Mouse (Mus musculus) heart, postnatal 0 days (tissue): ENCODE measurements around the gene Tmem184a. TPM values are rescaled to one million over a fixed set of nuclear protein-coding genes. Genes with fewer than 3 reads are reported as not detected.

Experiments used
- ATAC-seq: fragments of 200-750 bp; cut with Nextera tagmentation; 2 replicates; pipeline ENCODE4 v1.8.0; 2017; ENCODE audit warnings: low read depth, moderate number of reproducible peaks, moderate library complexity; ENCODE audit not compliant: insufficient read depth
- DNase-seq: peaks from one replicate; pipeline ENCODE4 v3.0.0-alpha.2; 2016; ENCODE audit warnings: low spot score
- H3K27ac ChIP-seq: fragments of 300-500 bp; sonication (generic); 2 replicates; pipeline ENCODE4 v1.5.1; 2014; ENCODE audit warnings: low read depth, mild to moderate bottlenecking
- H3K27me3 ChIP-seq: fragments of 300-500 bp; sonication (generic); 2 replicates; pipeline ENCODE4 v1.6.1; 2014; ENCODE audit warnings: low read length, mixed read lengths; ENCODE audit not compliant: control insufficient read depth, insufficient read depth
- H3K36me3 ChIP-seq: fragments of 300-500 bp; sonication (generic); replicated peaks from 2 replicates; pipeline ENCODE4 v1.6.1; 2014; ENCODE audit warnings: low read length, mixed read lengths; ENCODE audit not compliant: control insufficient read depth, insufficient read depth
- H3K4me1 ChIP-seq: fragments of 300-500 bp; sonication (generic); 2 replicates; pipeline ENCODE4 v1.6.1; 2014; ENCODE audit warnings: antibody characterized with exemption; ENCODE audit not compliant: control insufficient read depth, insufficient read depth
- H3K4me2 ChIP-seq: fragments of 300-500 bp; sonication (generic); 2 replicates; pipeline ENCODE4 v1.6.1; 2014; ENCODE audit warnings: low read depth, mild to moderate bottlenecking, low read length, moderate library complexity
- H3K4me3 ChIP-seq: fragments of 300-500 bp; sonication (generic); 2 replicates; pipeline ENCODE4 v1.5.1; 2014; ENCODE audit warnings: low read depth, low read length
- H3K9ac ChIP-seq: fragments of 300-500 bp; sonication (generic); replicated peaks from 2 replicates; pipeline ENCODE4 v1.6.1; 2014; ENCODE audit warnings: low read depth, low read length, mixed read lengths
- H3K9me3 ChIP-seq: fragments of 300-500 bp; sonication (generic); replicated peaks from 2 replicates; pipeline ENCODE4 v1.6.1; 2016; ENCODE audit warnings: low read length; ENCODE audit not compliant: control insufficient read depth
- CTCF ChIP-seq: IDR thresholded peaks from 2 replicates; pipeline ENCODE4 v1.5.1; 2016; ENCODE audit warnings: antibody characterized with exemption, control low read depth, low read depth
- EP300 ChIP-seq: IDR thresholded peaks from 2 replicates; pipeline ENCODE4 v1.6.1; 2016; ENCODE audit warnings: antibody characterized with exemption, low read depth
- WGBS: fragments of 180-500 bp; shearing (Covaris S2); extraction: QIAGEN DNeasy Blood & Tissue Kit; methylation state at CpG from one replicate; pipeline ENCODE4 v1.1.7; 2014; 5-methylcytosine and 5-hydroxymethylcytosine counted together
- polyA plus RNA-seq: library from polyadenylated mRNA; unstranded; fragments of >200 nt; fragmentation: Nextera tagmentation; extraction: Ambion mirVana; gene quantifications from 2 replicates; pipeline ENCODE4 v1.2.1, GENCODE M21; 2015
- total RNA-seq: library from RNA; depleted of rRNA; stranded (reverse); fragments of >200 nt; gene quantifications from 2 replicates; pipeline ENCODE4 v1.2.3, GENCODE M21; 2014; ENCODE audit warnings: low replicate concordance

Gene Tmem184a
- total and polyA plus RNA-seq, 2 experiments from 2014 or later: 0.10 to 0.31 TPM

GRCm38 (mm10) chr5:139799801-139800590 is 19.7 kb downstream of the Tmem184a start:
- no peak overlapping the region for H3K4me2 ChIP-seq
- H3K4me3 ChIP-seq: no peak overlapping the region
- no peak for ATAC-seq
- H3K9ac ChIP-seq: no peak overlapping the region
- no peaks in the 10 kb centered on the region for H3K27me3 ChIP-seq
- peaks cover 36% of the 10 kb centered on the region for H3K36me3 ChIP-seq
- no peaks in the 10 kb centered on the region for H3K9me3 ChIP-seq
- H3K27ac ChIP-seq: no peak overlapping the region
- peaks cover 48% of the 10 kb centered on the region for H3K4me1 ChIP-seq
- WGBS: 87% methylated on average over 33 of the region's 33 CpGs
- TF ChIP-seq CTCF: no peak
- TF ChIP-seq EP300: no peak
- no peak for DNase-seq

GRCm38 (mm10) chr5:139799041-139799440 is 20.7 kb downstream of the Tmem184a start:
- 88% methylated on average over 9 of the region's 9 CpGs for WGBS
- no peak for ATAC-seq
- no peak overlapping the region for H3K9ac ChIP-seq
- no peaks in the 10 kb centered on the region for H3K27me3 ChIP-seq
- H3K4me2 ChIP-seq: no peak overlapping the region; the same call in 1 of the 2 replicates
- H3K27ac ChIP-seq: 0 out of 2 replicates have a peak overlapping the region, but pooled peaks have one; percentile 97
- no peak for DNase-seq
- no peak overlapping the region for H3K4me3 ChIP-seq
- no peak for TF ChIP-seq EP300
- TF ChIP-seq CTCF: no peak
- H3K9me3 ChIP-seq: no peaks in the 10 kb centered on the region
- peaks cover 36% of the 10 kb centered on the region for H3K36me3 ChIP-seq
- peaks cover 53% of the 10 kb centered on the region for H3K4me1 ChIP-seq

GRCm38 (mm10) chr5:139798168-139798900 is 21.4 kb downstream of the Tmem184a start:
- ATAC-seq (peak; percentile 11; the same call in 1 of the 2 replicates), DNase-seq (no peak)
- peak overlapping the region; percentile 66 for H3K4me2 ChIP-seq
- H3K9ac ChIP-seq: peak overlapping the region; percentile 38; the same call in 1 of the 2 replicates
- H3K27ac ChIP-seq: peak overlapping the region; percentile 97
- 29% methylated on average over 12 of the region's 12 CpGs for WGBS
- H3K4me3 ChIP-seq: peak overlapping the region; percentile 18; the same call in 1 of the 2 replicates
- H3K27me3 ChIP-seq: no peaks in the 10 kb centered on the region
- no peaks in the 10 kb centered on the region for H3K9me3 ChIP-seq
- TF ChIP-seq EP300: no peak
- no peak for TF ChIP-seq CTCF
- peaks cover 55% of the 10 kb centered on the region for H3K4me1 ChIP-seq
- peaks cover 36% of the 10 kb centered on the region for H3K36me3 ChIP-seq

- DNase-seq: peak; percentile 88
- Histone ChIP-seq H3K36me3 (peaks cover 35% of the 10 kb centered on the region), H3K9me3 (no peaks in the 10 kb centered on the region), H3K4me3 (peak overlapping the region; percentile 33), H3K27me3 (no peaks in the 10 kb centered on the region), H3K4me2 (peak overlapping the region; percentile 66), H3K27ac (peak overlapping the region; percentile 97), H3K4me1 (peaks cover 58% of the 10 kb centered on the region), H3K9ac (peak overlapping the region; percentile 38; the same call in 1 of the 2 replicates)
- WGBS: 18% methylated on average over 11 of the region's 11 CpGs
- peak; percentile 60 for ATAC-seq
- TF ChIP-seq EP300: no peak
- no peak for TF ChIP-seq CTCF
These were observed 22.1 kb downstream of the Tmem184a start for GRCm38 (mm10) chr5:139797473-139798167.

GRCm38 (mm10) chr5:139796900-139797299 is 22.8 kb downstream of the Tmem184a start:
- WGBS: 5% methylated on average over 13 of the region's 13 CpGs
- H3K4me1 ChIP-seq: peaks cover 63% of the 10 kb centered on the region
- H3K36me3 ChIP-seq: peaks cover 29% of the 10 kb centered on the region

More at GRCm38 (mm10) chr5:139796900-139797299, 22.8 kb downstream of the Tmem184a start:
- Histone ChIP-seq H3K4me2 (peak overlapping the region; percentile 66), H3K4me3 (peak overlapping the region; percentile 33), H3K9me3 (no peaks in the 10 kb centered on the region), H3K9ac (peak overlapping the region; percentile 64), H3K27me3 (no peaks in the 10 kb centered on the region), H3K27ac (peak overlapping the region; percentile 97)
- DNase-seq: peak; percentile 97
- TF ChIP-seq EP300: peak; percentile 93
- no peak for TF ChIP-seq CTCF
- peak; percentile 82 for ATAC-seq
